Mouse (Mus musculus) liver, adult 2 months (tissue): ENCODE data around the gene Nt5c2. TPM values are rescaled to one million over a fixed set of nuclear protein-coding genes. Genes with fewer than 3 reads are reported as not detected.

Experiments used
- DNase-seq: peaks from one replicate; pipeline ENCODE4 v3.0.0-alpha.2; 2011; ENCODE audit warnings: low read depth, low spot score; ENCODE audit errors: extremely low read depth
- H3K27ac ChIP-seq: fragments of 200-500 bp; replicated peaks from 2 replicates; pipeline ENCODE4 v1.5.1; 2012; ENCODE audit warnings: low read depth, mild to moderate bottlenecking, control low read depth, inconsistent platforms, low read length; ENCODE audit not compliant: insufficient read depth
- H3K27me3 ChIP-seq: fragments of 200-500 bp; 2 replicates; pipeline ENCODE4 v1.6.1; 2012; ENCODE audit warnings: mild to moderate bottlenecking, moderate library complexity, low read length, inconsistent platforms; ENCODE audit not compliant: control insufficient read depth, insufficient read depth
- H3K36me3 ChIP-seq: fragments of 200-500 bp; 2 replicates; pipeline ENCODE4 v1.6.1; 2012; ENCODE audit warnings: low read length, inconsistent platforms; ENCODE audit not compliant: control insufficient read depth, insufficient read depth
- H3K4me1 ChIP-seq: fragments of 200-500 bp; 2 replicates; pipeline ENCODE4 v1.6.1; 2011; ENCODE audit warnings: low read length; ENCODE audit not compliant: control insufficient read depth, insufficient read depth
- H3K4me3 ChIP-seq: fragments of 200-500 bp; 2 replicates; pipeline ENCODE4 v1.5.1; 2011; ENCODE audit warnings: low read depth, mild to moderate bottlenecking, control low read depth, low read length, moderate library complexity; ENCODE audit not compliant: insufficient read depth
- H3K79me2 ChIP-seq: fragments of 200-500 bp; 2 replicates; pipeline ENCODE4 v1.6.1; 2012; ENCODE audit warnings: inconsistent platforms, mild to moderate bottlenecking, low read length, moderate library complexity; ENCODE audit not compliant: control insufficient read depth, insufficient read depth
- H3K9ac ChIP-seq: fragments of 200-500 bp; 2 replicates; pipeline ENCODE4 v1.6.1; 2012; ENCODE audit warnings: low read depth, mild to moderate bottlenecking, control low read depth, inconsistent platforms, low read length
- CTCF ChIP-seq: fragments of 200-500 bp; IDR thresholded peaks from 2 replicates; pipeline ENCODE4 v1.5.1; 2011; ENCODE audit warnings: low read depth, low read length, control low read depth
- POLR2A ChIP-seq: fragments of 200-500 bp; IDR thresholded peaks from 2 replicates; pipeline ENCODE4 v1.6.1; 2011; ENCODE audit warnings: low read length, control low read depth; ENCODE audit not compliant: insufficient read depth; ENCODE audit errors: extremely low read depth
- WGBS: fragments of 180-500 bp; shearing (Covaris S2); methylation state at CpG from one replicate; pipeline ENCODE4 v1.1.7; 2018; 5-methylcytosine and 5-hydroxymethylcytosine counted together
- polyA plus RNA-seq: library from polyadenylated mRNA; depleted of rRNA; stranded (reverse); fragments of >200 nt; gene quantifications from 2 replicates; pipeline ENCODE4 v1.2.3, GENCODE M21; 2012
- total RNA-seq: library from RNA; depleted of rRNA; stranded (reverse); fragments of >200 nt; gene quantifications from 2 replicates; pipeline ENCODE4 v1.2.3, GENCODE M21; 2014

Gene Nt5c2
- total and polyA plus RNA-seq, 2 experiments: 7.5 to 12.6 TPM

- Histone ChIP-seq H3K27me3 (no peaks in the 10 kb centered on the region), H3K4me3 (no peak overlapping the region), H3K36me3 (no peaks in the 10 kb centered on the region), H3K9ac (no peak overlapping the region), H3K27ac (no peak overlapping the region), H3K79me2 (no peaks in the 10 kb centered on the region), H3K4me1 (peaks cover 9% of the 10 kb centered on the region)
- 91% methylated on average over 3 of the region's 3 CpGs for WGBS
- TF ChIP-seq POLR2A (no peak), CTCF (no peak)
- no peak for DNase-seq
Measured at GRCm38 (mm10) chr19:46990153-46990518, 24.8 kb downstream of the Nt5c2 start.

GRCm38 (mm10) chr19:46989479-46990152 is 25.3 kb downstream of the Nt5c2 start:
- Histone ChIP-seq H3K27ac (no peak overlapping the region), H3K79me2 (no peaks in the 10 kb centered on the region), H3K4me1 (peaks cover 9% of the 10 kb centered on the region), H3K36me3 (no peaks in the 10 kb centered on the region), H3K4me3 (no peak overlapping the region), H3K9ac (no peak overlapping the region), H3K27me3 (no peaks in the 10 kb centered on the region)
- TF ChIP-seq POLR2A (no peak), CTCF (no peak)
- no peak for DNase-seq
- 84% methylated on average over 20 of the region's 20 CpGs for WGBS

GRCm38 (mm10) chr19:46988231-46989087 is 26.5 kb downstream of the Nt5c2 start:
- DNase-seq: peak; percentile 80
- no peak overlapping the region for H3K4me3 ChIP-seq

GRCm38 (mm10) chr19:46987646-46988045 is 27.3 kb downstream of the Nt5c2 start:
- H3K27ac ChIP-seq: no peak overlapping the region
- DNase-seq: no peak
- WGBS: 82% methylated on average over 6 of the region's 6 CpGs

More at GRCm38 (mm10) chr19:46988231-46989087, 26.5 kb downstream of the Nt5c2 start:
- TF ChIP-seq CTCF: no peak
- no peak for TF ChIP-seq POLR2A
- WGBS: 48% methylated on average over 16 of the region's 16 CpGs
- Histone ChIP-seq H3K9ac (no peak overlapping the region), H3K27me3 (no peaks in the 10 kb centered on the region), H3K79me2 (no peaks in the 10 kb centered on the region), H3K27ac (peak overlapping the region; percentile 49), H3K36me3 (no peaks in the 10 kb centered on the region), H3K4me1 (peaks cover 14% of the 10 kb centered on the region)

GRCm38 (mm10) chr19:46984726-46985622 is 30.0 kb downstream of the Nt5c2 start:
- no peaks in the 10 kb centered on the region for H3K36me3 ChIP-seq
- no peak for DNase-seq
- H3K4me3 ChIP-seq: no peak overlapping the region
- no peak overlapping the region for H3K27ac ChIP-seq
- H3K27me3 ChIP-seq: no peaks in the 10 kb centered on the region
- no peaks in the 10 kb centered on the region for H3K79me2 ChIP-seq
- peaks cover 32% of the 10 kb centered on the region for H3K4me1 ChIP-seq
- WGBS: 82% methylated on average over 13 of the region's 13 CpGs
- TF ChIP-seq POLR2A (no peak), CTCF (no peak)
- H3K9ac ChIP-seq: no peak overlapping the region

More at GRCm38 (mm10) chr19:46987646-46988045, 27.3 kb downstream of the Nt5c2 start:
- H3K4me3 ChIP-seq: no peak overlapping the region
- H3K4me1 ChIP-seq: peaks cover 17% of the 10 kb centered on the region
- TF ChIP-seq POLR2A (no peak), CTCF (no peak)
- H3K79me2 ChIP-seq: no peaks in the 10 kb centered on the region
- no peak overlapping the region for H3K9ac ChIP-seq
- no peaks in the 10 kb centered on the region for H3K36me3 ChIP-seq
- H3K27me3 ChIP-seq: no peaks in the 10 kb centered on the region
